Mouse (Mus musculus) erythroblast, embryonic 14.5 days (primary cell): Measurements from ENCODE around the gene Hist1h1c.

Experiments
- GATA1 ChIP-seq: IDR thresholded peaks from 2 replicates; pipeline ENCODE4 v1.6.1; 2012; ENCODE audit warnings: low read length, inconsistent platforms, mixed read lengths
- TAL1 ChIP-seq: IDR thresholded peaks from 3 replicates; pipeline ENCODE4 v1.6.1; 2012; ENCODE audit warnings: low read length, inconsistent platforms, mixed read lengths

DNA sequence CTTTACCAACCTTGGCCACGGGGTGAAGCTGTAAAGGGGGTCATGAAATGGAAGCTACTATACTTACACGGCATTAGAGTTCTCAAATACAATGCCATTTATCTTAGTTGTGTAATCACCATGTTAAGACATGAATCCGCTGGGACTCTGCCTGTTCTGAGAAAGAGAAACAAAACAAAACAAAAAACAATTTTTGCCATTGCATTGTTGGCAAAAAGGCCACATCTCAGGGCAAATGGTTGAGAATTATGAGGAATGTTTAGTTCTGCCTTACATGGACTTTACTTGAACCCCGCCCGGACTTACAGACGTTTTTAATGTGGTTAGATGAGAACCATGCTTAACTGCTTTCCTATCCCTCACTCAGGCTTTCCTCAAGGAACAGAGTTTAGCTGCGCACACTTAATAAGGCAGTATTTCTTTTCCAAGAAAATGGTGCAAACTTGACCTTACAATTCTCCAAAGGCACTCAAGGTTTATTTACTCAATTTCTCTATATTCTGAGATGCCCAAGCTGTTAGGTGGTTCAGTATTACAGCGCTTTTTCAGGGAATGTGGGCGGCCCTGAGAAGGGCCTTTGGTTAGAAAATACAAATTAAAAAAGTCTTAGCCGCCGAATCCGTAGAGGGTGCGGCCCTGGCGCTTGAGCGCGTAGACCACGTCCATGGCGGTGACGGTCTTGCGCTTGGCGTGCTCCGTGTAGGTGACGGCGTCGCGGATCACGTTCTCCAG, 21.8 kb downstream of the Hist1h1c start:
- TF ChIP-seq GATA1 = no peak
- TF ChIP-seq TAL1 = no peak
